ENCODE assay signal across 35 mouse cellular contexts in genomic region chr6:122565070-122565784, GRCm38 (mm10). TPM values are rescaled to one million over a fixed set of nuclear protein-coding genes. Genes with fewer than 3 reads are reported as not detected.
DNase-seq lines count a peak whose midpoint lies in the region; ATAC-seq lines count a peak whose summit lies in the region.
"Had no signal": no experiment of that assay in that cellular context is flagged by ENCODE, and none has a peak within 500 bp of the region (broad histone marks: within the 10 kb centered on the region; RNA-seq: fewer than 3 reads in every experiment).

No protein-coding gene starts in this region.

- H3K4me3 ChIP-seq in intestine, embryonic 16.5 days (ENCODE audit: low read length): no peak overlapping the region
- H3K4me3 ChIP-seq: embryonic facial prominence, embryonic 12.5 days; forebrain, embryonic 12.5 days; gastrocnemius, adult 2 months; heart, embryonic 10.5 days; hindbrain, embryonic 15.5 days; layer of hippocampus, adult 2 months; limb, embryonic 12.5 days; liver, embryonic 13.5 days; stomach, embryonic 15.5 days had no signal

- DNase-seq in 3134 (ENCODE audit: extremely low read depth, insufficient read length, low spot score) (peak; percentile 16), 416B (ENCODE audit: low read depth) (peak; percentile 11), NIH3T3 (ENCODE audit: low read depth) (peak; percentile 41)
- no peak for DNase-seq in gastrocnemius, postnatal 14 days
- DNase-seq in adrenal gland, postnatal 25 days: no peak
- DNase-seq: adrenal gland, postnatal 14 days; cerebellum, adult 9-11 months; gastrocnemius, adult 2 months; kidney, adult 8-10 months; kidney, postnatal 14 days; layer of hippocampus, postnatal 36 days; liver, embryonic 13.5 days; midbrain, embryonic 14.5 days; right cerebral cortex, adult 18-20 months; right cerebral cortex, postnatal 4 days; thymus, adult 2 months had no signal

- whole genome bisulfite sequencing in intestine, embryonic 16.5 days: 88% methylated on average over 9 of the region's 9 CpGs

- H3K27me3 ChIP-seq in intestine, embryonic 16.5 days (replicated peaks; ENCODE audit: control insufficient read depth, insufficient read depth, low read length): no peaks in the 10 kb centered on the region
- H3K27me3 ChIP-seq: embryonic facial prominence, embryonic 12.5 days; hindbrain, embryonic 15.5 days had no signal

- 0 out of 2 replicates have a peak, but pooled peaks cover 3% of the 10 kb centered on the region for H3K4me1 ChIP-seq in intestine, embryonic 16.5 days (ENCODE audit: control insufficient read depth, insufficient read depth, low read length)
- H3K4me1 ChIP-seq: heart, embryonic 10.5 days had no signal

- no peak overlapping the region for H3K9ac ChIP-seq in intestine, embryonic 16.5 days (ENCODE audit: low read depth, low read length)
- H3K9ac ChIP-seq: embryonic facial prominence, embryonic 12.5 days; forebrain, embryonic 12.5 days; hindbrain, embryonic 15.5 days; limb, embryonic 12.5 days; liver, embryonic 13.5 days; stomach, embryonic 15.5 days had no signal

- H3K27ac ChIP-seq in intestine, embryonic 16.5 days (ENCODE audit: low read length): no peak overlapping the region
- H3K27ac ChIP-seq: embryonic facial prominence, embryonic 12.5 days; forebrain, embryonic 12.5 days; gastrocnemius, adult 2 months; heart, embryonic 10.5 days; hindbrain, embryonic 15.5 days; layer of hippocampus, adult 2 months; limb, embryonic 12.5 days; liver, embryonic 13.5 days; macrophage; stomach, embryonic 15.5 days had no signal

- no peaks in the 10 kb centered on the region for H3K36me3 ChIP-seq in intestine, embryonic 16.5 days (ENCODE audit: control insufficient read depth, insufficient read depth, low read length)
- H3K36me3 ChIP-seq: embryonic facial prominence, embryonic 12.5 days; forebrain, embryonic 12.5 days; heart, embryonic 10.5 days; hindbrain, embryonic 15.5 days; limb, embryonic 12.5 days; liver, embryonic 13.5 days; stomach, embryonic 15.5 days had no signal

- no peak overlapping the region for H3K4me2 ChIP-seq in intestine, embryonic 16.5 days (ENCODE audit: low read depth, low read length)
- H3K4me2 ChIP-seq: embryonic facial prominence, embryonic 12.5 days; forebrain, embryonic 12.5 days; hindbrain, embryonic 15.5 days; limb, embryonic 12.5 days; liver, embryonic 13.5 days; stomach, embryonic 15.5 days had no signal

- peak; percentile 42 for ATAC-seq in megakaryocyte progenitor cell, adult 5-6 weeks (replicated peaks; ENCODE audit: poor library complexity)
- no peak for ATAC-seq in intestine, embryonic 16.5 days
- ATAC-seq in erythroid progenitor cell, adult 5-6 weeks (replicated peaks; ENCODE audit: low FRiP score, poor library complexity, severe bottlenecking): no peak
- ATAC-seq: CD4-positive, CD25-positive, alpha-beta regulatory T cell, adult 4 months had no signal

- H3K9me3 ChIP-seq in intestine, embryonic 16.5 days (ENCODE audit: control insufficient read depth, low read length): no peaks in the 10 kb centered on the region
- H3K9me3 ChIP-seq: embryonic facial prominence, embryonic 12.5 days; forebrain, embryonic 12.5 days; heart, embryonic 10.5 days; hindbrain, embryonic 15.5 days; limb, embryonic 12.5 days; liver, embryonic 13.5 days; stomach, embryonic 15.5 days had no signal

- intact Hi-C loops in gastrocnemius, postnatal 14 days (cut with DNase I; ENCODE audit: low total_unique reads): loop anchor here (10.0 kb wide), 1 partner anchor 160 kb away; no protein-coding TSS in a partner anchor

RNA-seq across cellular contexts. Expression of gene Aicda, which starts 11.6 kb away (rescaled TPM):
- total RNA-seq in megakaryocyte progenitor cell, adult 5-6 weeks (2015): not detected in 2 replicates
- not detected in 2 replicates for total RNA-seq in megakaryocyte progenitor cell, adult 5-6 weeks (2017)
- not detected in 2 replicates for polyA plus RNA-seq in intestine, embryonic 16.5 days (2015; fragmentation: Nextera tagmentation; extraction: Ambion mirVana)
- not detected for total RNA-seq in gastrocnemius, postnatal 14 days (2021)
- total RNA-seq in adrenal gland, postnatal 25 days (2021): not detected in 2 replicates
- not detected in 2 replicates for total RNA-seq in erythroid progenitor cell, adult 5-6 weeks (2015; ENCODE audit: low replicate concordance)
- total RNA-seq in erythroid progenitor cell, adult 5-6 weeks (2017; ENCODE audit: low replicate concordance): not detected in 2 replicates
- total RNA-seq: adrenal gland, postnatal 14 days; gastrocnemius, adult 2 months; hematopoietic stem cell, adult 5-6 weeks; layer of hippocampus, adult 2 months; layer of hippocampus, postnatal 36 days; left cerebral cortex, postnatal 10 days had no signal
- polyA plus RNA-seq: embryonic facial prominence, embryonic 12.5 days; forebrain, embryonic 12.5 days; frontal cortex, adult 2 months; gonadal fat pad, adult 2 months; heart, embryonic 10.5 days; heart, embryonic 16.5 days; liver, embryonic 13.5 days; lung, embryonic 16.5 days had no signal

RNA-seq across cellular contexts. Expression of gene Apobec1, which starts 37.0 kb away (rescaled TPM):
- total RNA-seq in megakaryocyte progenitor cell, adult 5-6 weeks (2015): 23.6 and 23.7 TPM in 2 replicates
- total RNA-seq in megakaryocyte progenitor cell, adult 5-6 weeks (2017): 15.0 and 16.7 TPM in 2 replicates
- polyA plus RNA-seq in intestine, embryonic 16.5 days (2015; fragmentation: Nextera tagmentation; extraction: Ambion mirVana): 9.1 and 12.5 TPM in 2 replicates
- 1 to 10 TPM; 1.4 to 1.8 TPM for total RNA-seq in gastrocnemius, postnatal 14 days (2021)
- 6.1 and 8.7 TPM in 2 replicates for total RNA-seq in adrenal gland, postnatal 25 days (2021)
- 29.2 and 35.2 TPM in 2 replicates for total RNA-seq in erythroid progenitor cell, adult 5-6 weeks (2015; ENCODE audit: low replicate concordance)
- 17.1 and 17.2 TPM in 2 replicates for total RNA-seq in erythroid progenitor cell, adult 5-6 weeks (2017; ENCODE audit: low replicate concordance)

RNA-seq across cellular contexts. Expression of gene Gdf3, which starts 44.7 kb away (rescaled TPM):
- total RNA-seq in megakaryocyte progenitor cell, adult 5-6 weeks (2015): 9.5 and 10.8 TPM in 2 replicates
- total RNA-seq in megakaryocyte progenitor cell, adult 5-6 weeks (2017): 4.2 and 6.7 TPM in 2 replicates
- 0.06 and 0.13 TPM in 2 replicates for polyA plus RNA-seq in intestine, embryonic 16.5 days (2015; fragmentation: Nextera tagmentation; extraction: Ambion mirVana)
- not detected for total RNA-seq in gastrocnemius, postnatal 14 days (2021)
- total RNA-seq in adrenal gland, postnatal 25 days (2021): not detected in 2 replicates
- total RNA-seq in erythroid progenitor cell, adult 5-6 weeks (2015; ENCODE audit: low replicate concordance): 5.8 and 8.8 TPM in 2 replicates
- not detected in 2 replicates for total RNA-seq in erythroid progenitor cell, adult 5-6 weeks (2017; ENCODE audit: low replicate concordance)
- total RNA-seq: adrenal gland, postnatal 14 days; gastrocnemius, adult 2 months; layer of hippocampus, adult 2 months; layer of hippocampus, postnatal 36 days; left cerebral cortex, postnatal 10 days had no signal
- polyA plus RNA-seq: CD4-positive, CD25-positive, alpha-beta regulatory T cell, adult 4 months; embryonic facial prominence, embryonic 12.5 days; forebrain, embryonic 12.5 days; frontal cortex, adult 2 months; limb, embryonic 12.5 days; neural tube, embryonic 14.5 days had no signal

RNA-seq across cellular contexts. Expression of gene Mfap5, which starts 59.6 kb away (rescaled TPM):
- not detected in 2 replicates for total RNA-seq in megakaryocyte progenitor cell, adult 5-6 weeks (2015)
- total RNA-seq in megakaryocyte progenitor cell, adult 5-6 weeks (2017): not detected in 2 replicates
- 8.8 and 9.2 TPM in 2 replicates for polyA plus RNA-seq in intestine, embryonic 16.5 days (2015; fragmentation: Nextera tagmentation; extraction: Ambion mirVana)
- 100 to 1,000 TPM in 1 of 2 experiments, 10 to 100 TPM in 1; 92.6 to 115 TPM for total RNA-seq in gastrocnemius, postnatal 14 days (2021)
- total RNA-seq in adrenal gland, postnatal 25 days (2021): 7.5 and 8.6 TPM in 2 replicates
- total RNA-seq in erythroid progenitor cell, adult 5-6 weeks (2015; ENCODE audit: low replicate concordance): not detected in 2 replicates
- not detected in 2 replicates for total RNA-seq in erythroid progenitor cell, adult 5-6 weeks (2017; ENCODE audit: low replicate concordance)
- total RNA-seq: hematopoietic stem cell, adult 5-6 weeks; layer of hippocampus, adult 2 months; layer of hippocampus, postnatal 36 days had no signal
- polyA plus RNA-seq: CD4-positive, CD25-positive, alpha-beta regulatory T cell, adult 4 months; macrophage had no signal

Comparison
In these comparisons a context has a peak if more than half of its experiments do, and no peak if none do; other contexts are left out.
1. DNase-seq: peak in 3134 (single experiment), 416B (single experiment) and NIH3T3 (single experiment); none in gastrocnemius, postnatal 14 days (single experiment) and adrenal gland, postnatal 25 days (single experiment).